Mouse (Mus musculus) C2C12 (cell line): Measurements from ENCODE around the gene Slc38a4. TPM values are rescaled to one million over a fixed set of nuclear protein-coding genes. Genes with fewer than 3 reads are reported as not detected.
A peak's percentile ranks its signal among the peaks of the same experiment; 100 is the strongest.

ENCODE experiments used
- H3K27me3 ChIP-seq: one replicate; pipeline ENCODE4 v1.6.1; 2011; ENCODE audit not compliant: control insufficient read depth, insufficient read depth, insufficient read length
- H3K36me3 ChIP-seq: one replicate; pipeline ENCODE4 v1.6.1; 2011; ENCODE audit not compliant: control insufficient read depth, insufficient read depth
- H3K4me3 ChIP-seq: one replicate; pipeline ENCODE4 v1.5.1; 2011; ENCODE audit warnings: mild to moderate bottlenecking, control low read depth; ENCODE audit not compliant: poor library complexity, insufficient read depth, severe bottlenecking
- H3K79me2 ChIP-seq: one replicate; pipeline ENCODE4 v1.6.1; 2011; ENCODE audit not compliant: control insufficient read depth, insufficient read depth
- H3K79me3 ChIP-seq: one replicate; pipeline ENCODE4 v1.6.1; 2011; ENCODE audit warnings: low read depth, control low read depth
- H3ac ChIP-seq: one replicate; pipeline ENCODE3; 2011; ENCODE audit warnings: low read depth; ENCODE audit not compliant: control insufficient read depth, insufficient read length
- CEBPB ChIP-seq: IDR thresholded peaks from one replicate; pipeline ENCODE4 v1.6.1; 2011; ENCODE audit warnings: low read depth, mild to moderate bottlenecking, control low read depth, moderate library complexity
- CTCF ChIP-seq: IDR thresholded peaks from one replicate; pipeline ENCODE4 v1.5.1; 2011; ENCODE audit not compliant: control insufficient read depth, insufficient read depth, insufficient read length
- FOSL1 ChIP-seq: IDR thresholded peaks from one replicate; pipeline ENCODE4 v1.8.0; 2011; ENCODE audit warnings: mild to moderate bottlenecking, low read length; ENCODE audit not compliant: poor library complexity, insufficient read depth, severe bottlenecking
- MAX ChIP-seq: IDR thresholded peaks from one replicate; pipeline ENCODE4 v1.6.1; 2011; ENCODE audit warnings: mild to moderate bottlenecking, control low read depth
- MYOD1 ChIP-seq: IDR thresholded peaks from one replicate; pipeline ENCODE4 v1.6.1; 2011; ENCODE audit warnings: low read depth; ENCODE audit not compliant: control insufficient read depth, insufficient read length
- MYOG ChIP-seq: IDR thresholded peaks from one replicate; pipeline ENCODE4 v1.6.1; 2011; ENCODE audit not compliant: control insufficient read depth, insufficient read length; ENCODE audit errors: extremely low read depth
- USF1 ChIP-seq: IDR thresholded peaks from one replicate; pipeline ENCODE4 v1.6.1; 2011; ENCODE audit warnings: low read depth, mild to moderate bottlenecking, control low read depth, moderate library complexity
- polyA plus RNA-seq: library from polyadenylated mRNA; unstranded; fragments of >200 nt; fragmentation: generic; extraction: Trizol; gene quantifications from one replicate; pipeline ENCODE4 v1.2.1, GENCODE M21; 2012; ENCODE audit warnings: missing spikeins

The Slc38a4 gene
- polyA plus RNA-seq, 1 experiment: 0.09 TPM

DNA sequence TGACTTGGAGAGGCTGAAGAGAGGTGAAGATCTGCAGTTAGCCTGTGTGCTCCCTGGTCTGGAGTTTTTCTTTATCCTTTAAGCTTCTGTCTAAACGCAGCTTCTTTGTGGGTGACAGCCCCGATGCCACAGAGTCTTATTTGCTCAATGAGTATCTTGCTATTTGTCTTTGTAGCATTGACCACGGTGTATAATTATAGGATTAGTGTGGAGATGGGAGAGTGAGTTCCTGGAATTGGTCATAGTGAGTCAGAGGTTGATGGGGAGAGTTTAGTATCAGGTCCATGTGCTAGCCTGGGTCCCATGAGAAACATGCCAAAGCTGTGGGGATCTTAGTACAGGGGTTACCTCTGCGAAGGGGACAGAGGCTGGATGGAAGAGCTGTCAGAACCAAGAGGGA, 41.8 kb upstream of the Slc38a4 start:
- Histone ChIP-seq H3K27me3 (no peaks in the 10 kb centered on the region), H3K36me3 (no peaks in the 10 kb centered on the region), H3K4me3 (no peak overlapping the region), H3K79me3 (no peaks in the 10 kb centered on the region), H3ac (peak overlapping the region; percentile 56), H3K79me2 (no peaks in the 10 kb centered on the region)
- TF ChIP-seq CTCF (no peak), MAX (peak; percentile 99), CEBPB (peak; percentile 57), FOSL1 (peak; percentile 100), MYOG (no peak), MYOD1 (peak; percentile 43)

DNA sequence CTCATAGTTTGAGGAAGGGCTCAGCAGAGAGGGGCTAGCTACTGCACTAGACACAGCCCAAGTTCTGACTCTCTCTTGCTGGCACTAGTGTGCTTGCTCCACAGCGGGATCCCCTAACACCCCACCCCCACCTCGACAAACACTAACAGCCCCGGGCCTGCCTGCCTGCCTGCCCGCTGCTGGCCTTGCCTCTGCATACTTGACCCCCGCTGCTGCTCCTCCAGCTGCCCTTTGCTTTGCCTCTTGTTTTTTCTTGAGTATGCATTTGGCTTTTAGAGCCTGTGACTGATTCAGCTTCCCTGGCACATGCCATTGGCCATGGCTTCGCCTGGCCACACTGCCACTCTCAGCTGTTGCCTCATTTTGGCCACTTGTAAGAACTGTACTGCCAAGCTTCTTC, 33.8 kb upstream of the Slc38a4 start:
- no peaks in the 10 kb centered on the region for H3K36me3 ChIP-seq
- no peaks in the 10 kb centered on the region for H3K79me2 ChIP-seq
- no peaks in the 10 kb centered on the region for H3K79me3 ChIP-seq
- H3K4me3 ChIP-seq: no peak overlapping the region
- no peaks in the 10 kb centered on the region for H3K27me3 ChIP-seq
- TF ChIP-seq CTCF (no peak), MAX (no peak), MYOG (no peak), MYOD1 (no peak), FOSL1 (no peak), USF1 (no peak)
- no peak overlapping the region for H3ac ChIP-seq

DNA sequence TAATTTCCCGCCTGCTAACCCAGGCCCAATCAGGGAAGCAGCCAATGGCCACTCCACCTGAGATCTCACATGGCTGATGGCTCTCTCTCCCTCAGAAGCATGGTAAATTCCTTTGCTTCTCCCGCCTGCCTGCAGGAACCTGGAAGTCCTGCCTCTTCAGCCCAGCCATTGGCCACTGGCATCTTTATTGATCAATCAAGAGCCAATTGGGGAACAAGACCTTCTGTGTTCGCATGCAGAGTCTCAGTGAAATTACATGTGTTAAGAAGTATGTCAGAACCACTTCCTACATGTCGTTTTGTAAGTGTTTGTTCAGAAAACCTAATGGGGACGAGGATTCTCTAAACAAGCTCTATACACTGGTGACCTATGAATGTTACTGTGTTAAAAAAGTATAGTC, 30.1 kb upstream of the Slc38a4 start:
- Histone ChIP-seq H3K27me3 (no peaks in the 10 kb centered on the region), H3K4me3 (no peak overlapping the region)
- no peak for TF ChIP-seq MYOG

DNA sequence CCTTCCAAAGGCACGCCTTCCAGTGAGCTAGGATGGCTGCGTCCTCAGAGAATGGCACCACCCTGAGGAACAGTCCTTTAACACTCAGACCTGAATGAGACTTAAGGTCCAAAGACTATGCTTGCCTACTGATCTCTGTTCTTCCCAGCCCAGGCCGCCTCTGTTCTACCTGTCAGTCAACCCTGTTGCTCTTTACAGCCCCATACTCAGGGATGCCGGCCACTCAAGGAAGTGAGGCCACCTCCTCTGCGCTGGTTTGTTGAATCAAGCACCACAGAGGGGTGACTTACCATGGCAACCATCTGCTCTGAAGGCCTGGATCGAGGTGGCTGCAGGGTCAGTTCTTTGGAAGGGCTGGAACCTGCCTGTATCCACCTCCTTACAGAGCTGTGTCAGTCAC, 21.9 kb upstream of the Slc38a4 start:
- no peaks in the 10 kb centered on the region for H3K27me3 ChIP-seq
- TF ChIP-seq MYOD1: no peak
- TF ChIP-seq MYOG: no peak
- TF ChIP-seq USF1: no peak
- no peak for TF ChIP-seq CTCF
- no peak for TF ChIP-seq FOSL1
- no peak for TF ChIP-seq MAX
- no peak for TF ChIP-seq CEBPB
- H3K79me2 ChIP-seq: no peaks in the 10 kb centered on the region
- H3K36me3 ChIP-seq: no peaks in the 10 kb centered on the region
- no peaks in the 10 kb centered on the region for H3K79me3 ChIP-seq
- no peak overlapping the region for H3K4me3 ChIP-seq
- no peak overlapping the region for H3ac ChIP-seq

More for the DNA sequence above, 30.1 kb upstream of the Slc38a4 start:
- H3K79me2 ChIP-seq: no peaks in the 10 kb centered on the region
- H3K36me3 ChIP-seq: no peaks in the 10 kb centered on the region
- H3K79me3 ChIP-seq: no peaks in the 10 kb centered on the region
- H3ac ChIP-seq: no peak overlapping the region

DNA sequence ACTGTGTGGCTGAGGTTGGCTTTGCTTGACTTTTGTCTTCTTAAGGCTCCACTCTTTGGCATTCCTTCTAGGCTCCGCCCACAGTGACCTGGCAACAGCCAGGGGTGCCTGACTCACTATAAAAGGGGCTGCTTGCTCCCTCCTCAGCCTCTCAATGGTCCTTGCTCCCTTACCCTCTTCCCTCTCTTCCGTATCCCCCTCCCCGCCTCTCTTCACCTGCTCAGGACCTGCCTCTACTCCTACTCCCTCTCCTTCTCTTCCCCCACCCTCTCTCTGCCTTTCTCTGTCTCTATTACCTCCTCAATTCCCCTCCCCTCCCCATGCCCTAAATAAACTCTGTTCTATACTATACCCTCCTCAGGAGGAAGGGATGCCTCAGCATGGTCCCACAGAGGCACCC, 20.3 kb upstream of the Slc38a4 start:
- no peaks in the 10 kb centered on the region for H3K27me3 ChIP-seq
- H3K79me2 ChIP-seq: no peaks in the 10 kb centered on the region
- TF ChIP-seq MYOG (no peak), FOSL1 (no peak), CTCF (no peak), USF1 (no peak), MYOD1 (no peak), MAX (no peak), CEBPB (no peak)
- no peak overlapping the region for H3ac ChIP-seq
- no peaks in the 10 kb centered on the region for H3K79me3 ChIP-seq
- no peaks in the 10 kb centered on the region for H3K36me3 ChIP-seq
- H3K4me3 ChIP-seq: no peak overlapping the region

DNA sequence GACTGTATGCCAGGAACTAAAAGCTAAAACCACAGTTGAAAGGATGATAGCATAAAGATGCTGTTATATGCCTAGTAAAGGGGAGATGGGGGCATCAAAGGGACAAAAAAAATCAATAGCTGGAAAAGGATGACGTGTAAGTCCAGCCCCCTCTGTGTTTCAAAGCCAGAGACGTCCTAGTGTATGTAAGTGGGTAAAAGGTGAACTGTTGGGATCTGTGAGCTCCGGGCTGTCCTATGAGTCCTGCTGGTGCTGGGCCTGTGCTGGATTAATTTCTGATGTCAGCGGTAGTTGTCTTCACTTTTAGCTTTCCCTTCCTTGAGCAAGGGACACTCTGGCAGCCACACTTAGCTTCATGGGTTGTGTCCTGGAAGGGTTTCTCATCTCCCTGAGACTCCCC, 19.5 kb upstream of the Slc38a4 start:
- Histone ChIP-seq H3K79me2 (no peaks in the 10 kb centered on the region), H3ac (no peak overlapping the region), H3K4me3 (no peak overlapping the region), H3K79me3 (no peaks in the 10 kb centered on the region), H3K36me3 (no peaks in the 10 kb centered on the region), H3K27me3 (no peaks in the 10 kb centered on the region)
- TF ChIP-seq MYOG: no peak
- no peak for TF ChIP-seq FOSL1
- TF ChIP-seq MAX: no peak
- TF ChIP-seq MYOD1: no peak
- TF ChIP-seq CTCF: no peak
- TF ChIP-seq CEBPB: no peak
- TF ChIP-seq USF1: no peak
